Mouse (Mus musculus) myocyte (in vitro differentiated cells): ENCODE measurements around the gene Mindy4.

Source experiments
- CEBPB ChIP-seq: IDR thresholded peaks from 2 replicates; pipeline ENCODE4 v1.6.1; 2011; ENCODE audit warnings: mild to moderate bottlenecking, moderate library complexity; ENCODE audit not compliant: poor library complexity, insufficient read depth, severe bottlenecking
- E2F4 ChIP-seq: IDR thresholded peaks from one replicate; pipeline ENCODE4 v1.6.1; 2011; ENCODE audit warnings: mild to moderate bottlenecking, control low read depth, moderate library complexity; ENCODE audit not compliant: insufficient read depth
- MAX ChIP-seq: IDR thresholded peaks from one replicate; pipeline ENCODE4 v1.6.1; 2011; ENCODE audit warnings: low read depth, mild to moderate bottlenecking, control low read depth
- MYOD1 ChIP-seq, 3 experiments: IDR thresholded peaks; one replicate each; pipeline ENCODE4 v1.6.1; 2011; ENCODE audit warnings: control low read depth in 2 of 3, low read depth in 2 of 3, mild to moderate bottlenecking in 2 of 3, moderate library complexity in 1 of 3; ENCODE audit not compliant: insufficient read length in 2 of 3, control insufficient read depth in 1 of 3
- MYOG ChIP-seq, 3 experiments: IDR thresholded peaks; one replicate each; pipeline ENCODE4 v1.6.1; 2011; ENCODE audit warnings: control low read depth in 2 of 3, low read depth in 2 of 3, mild to moderate bottlenecking in 2 of 3; ENCODE audit not compliant: insufficient read length in 2 of 3, control insufficient read depth in 1 of 3, insufficient read depth in 1 of 3
- POLR2A ChIP-seq: IDR thresholded peaks from one replicate; pipeline ENCODE4 v1.6.1; 2011; ENCODE audit warnings: low read depth, mild to moderate bottlenecking, control low read depth, moderate library complexity; ENCODE audit not compliant: insufficient read length
- POLR2AphosphoS2 ChIP-seq: IDR thresholded peaks from one replicate; pipeline ENCODE4 v1.6.1; 2011; ENCODE audit warnings: low read depth, control low read depth; ENCODE audit not compliant: insufficient read length
- REST ChIP-seq: IDR thresholded peaks from one replicate; pipeline ENCODE4 v1.6.1; 2011; ENCODE audit warnings: mild to moderate bottlenecking, control low read depth, moderate library complexity; ENCODE audit not compliant: insufficient read depth, insufficient read length
- SRF ChIP-seq: IDR thresholded peaks from one replicate; pipeline ENCODE4 v1.6.1; 2011; ENCODE audit warnings: low read depth; ENCODE audit not compliant: control insufficient read depth, insufficient read length
- TCF12 ChIP-seq: IDR thresholded peaks from one replicate; pipeline ENCODE4 v1.6.1; 2011; ENCODE audit warnings: mild to moderate bottlenecking, control low read depth; ENCODE audit not compliant: poor library complexity, insufficient read depth, severe bottlenecking
- TCF3 ChIP-seq: IDR thresholded peaks from one replicate; pipeline ENCODE4 v1.6.1; 2011; ENCODE audit warnings: low read depth, control low read depth; ENCODE audit not compliant: insufficient read length
- USF1 ChIP-seq: IDR thresholded peaks from one replicate; pipeline ENCODE4 v1.6.1; 2011; ENCODE audit warnings: low read depth, mild to moderate bottlenecking, control low read depth, moderate library complexity

DNA sequence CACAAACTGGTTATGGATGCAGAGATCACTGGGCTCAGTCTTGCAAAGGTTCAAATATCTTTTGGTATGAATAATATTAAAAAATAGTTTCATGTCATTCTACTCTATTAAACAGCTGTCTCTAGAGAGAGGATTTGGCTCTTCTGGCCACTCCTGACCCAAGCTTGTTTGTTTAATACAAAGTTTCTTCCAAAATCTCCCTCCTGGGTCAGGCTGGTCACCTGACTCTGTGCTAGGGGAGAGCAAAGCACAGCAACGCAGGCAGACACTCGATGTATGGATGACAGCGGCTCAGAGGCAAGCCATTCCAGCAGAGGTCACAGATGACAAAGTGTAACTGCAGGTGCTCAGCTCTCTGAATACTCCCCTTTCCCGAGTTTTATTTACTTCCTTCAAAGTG is 11.6 kb upstream of the Mindy4 start:
- TF ChIP-seq POLR2A (no peak), E2F4 (no peak), REST (no peak), POLR2AphosphoS2 (no peak), MAX (no peak), USF1 (no peak), MYOD1 (IDR thresholded peaks at IDR 0.05; ENCODE audit: control insufficient read depth in 1 of 3, insufficient read length in 2 of 3, low read depth in 2 of 3) (no peak), CEBPB (no peak), TCF12 (no peak), TCF3 (no peak), MYOG (IDR thresholded peaks at IDR 0.05; ENCODE audit: control insufficient read depth in 1 of 3, insufficient read depth in 1 of 3, insufficient read length in 2 of 3, low read depth in 2 of 3) (no peak), SRF (no peak)
